Mouse (Mus musculus) liver, embryonic 11.5 days (tissue): ENCODE results near the gene Reep3. TPM values are rescaled to one million over a fixed set of nuclear protein-coding genes. Genes with fewer than 3 reads are reported as not detected.

Experiments used
- ATAC-seq: fragments of 200-750 bp; cut with Nextera tagmentation; replicated peaks from 2 replicates; pipeline ENCODE4 v1.8.0; 2017; ENCODE audit warnings: moderate number of reproducible peaks, mild to moderate bottlenecking, moderate TSS enrichment, moderate library complexity; ENCODE audit not compliant: low FRiP score
- DNase-seq: peaks from one replicate; pipeline ENCODE4 v3.0.0-alpha.2; 2017; ENCODE audit warnings: low spot score
- H3K27ac ChIP-seq: fragments of 300-500 bp; sonication (generic); 2 replicates; pipeline ENCODE4 v1.5.1; 2014; ENCODE audit warnings: mild to moderate bottlenecking, low read depth, low read length, control low read depth
- H3K27me3 ChIP-seq: fragments of 300-500 bp; sonication (generic); replicated peaks from 2 replicates; pipeline ENCODE4 v1.6.1; 2014; ENCODE audit warnings: low read length, mixed read lengths; ENCODE audit not compliant: control insufficient read depth, insufficient read depth
- H3K36me3 ChIP-seq: fragments of 300-500 bp; sonication (generic); 2 replicates; pipeline ENCODE4 v1.6.1; 2014; ENCODE audit warnings: mild to moderate bottlenecking, low read length, moderate library complexity, mixed read lengths; ENCODE audit not compliant: control insufficient read depth, insufficient read depth
- H3K4me1 ChIP-seq: fragments of 300-500 bp; sonication (generic); replicated peaks from 2 replicates; pipeline ENCODE4 v1.6.1; 2014; ENCODE audit warnings: low read length, mixed read lengths; ENCODE audit not compliant: control insufficient read depth, insufficient read depth
- H3K4me2 ChIP-seq: fragments of 300-500 bp; sonication (generic); 2 replicates; pipeline ENCODE4 v1.6.1; 2014; ENCODE audit warnings: mild to moderate bottlenecking, control low read depth, moderate library complexity
- H3K4me3 ChIP-seq: fragments of 300-500 bp; sonication (generic); 2 replicates; pipeline ENCODE4 v1.5.1; 2014; ENCODE audit warnings: low read depth, low read length, control low read depth
- H3K9ac ChIP-seq: fragments of 300-500 bp; sonication (generic); 2 replicates; pipeline ENCODE4 v1.6.1; 2014; ENCODE audit warnings: low read depth, low read length, control low read depth
- H3K9me3 ChIP-seq: fragments of 300-500 bp; sonication (generic); 2 replicates; pipeline ENCODE4 v1.6.1; 2016; ENCODE audit warnings: low read length, inconsistent platforms, mixed read lengths; ENCODE audit not compliant: control insufficient read depth
- WGBS: fragments of 180-500 bp; shearing (Covaris S2); extraction: QIAGEN DNeasy Blood & Tissue Kit; methylation state at CpG from one replicate; pipeline ENCODE4 v1.1.7; 2014; 5-methylcytosine and 5-hydroxymethylcytosine counted together
- polyA plus RNA-seq: library from polyadenylated mRNA; unstranded; fragments of >200 nt; fragmentation: Nextera tagmentation; extraction: Ambion mirVana; gene quantifications from 2 replicates; pipeline ENCODE4 v1.2.1, GENCODE M21; 2014

Reep3 gene
- polyA plus RNA-seq, 1 experiment from 2014 or later, result 11.5 TPM

DNA sequence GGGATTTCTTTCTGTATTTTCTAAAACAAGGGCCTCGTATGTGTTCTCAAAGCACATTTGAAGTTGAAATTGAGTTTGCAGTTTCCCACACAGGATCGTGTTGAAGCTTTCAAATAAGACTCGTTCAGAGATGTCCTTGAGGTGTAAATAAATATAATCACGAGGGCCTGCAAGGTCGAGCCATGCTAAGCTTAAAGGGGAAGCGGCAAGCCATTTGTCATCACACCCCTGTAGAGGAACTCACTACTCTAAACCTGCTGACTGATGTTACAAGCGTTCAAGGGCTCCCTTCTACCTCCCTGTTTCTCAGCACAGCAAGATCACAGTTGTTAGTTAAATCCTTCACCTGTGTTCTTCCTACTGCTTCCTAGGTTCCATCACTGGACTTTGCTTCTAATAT is 65.6 kb downstream of the Reep3 start:
- Histone ChIP-seq H3K9me3 (no peaks in the 10 kb centered on the region), H3K9ac (no peak overlapping the region), H3K4me2 (no peak overlapping the region), H3K27me3 (no peaks in the 10 kb centered on the region), H3K27ac (no peak overlapping the region), H3K36me3 (no peaks in the 10 kb centered on the region), H3K4me1 (peaks cover 4% of the 10 kb centered on the region), H3K4me3 (no peak overlapping the region)
- DNase-seq, result no peak
- WGBS, result 49% methylated on average over 7 of the region's 7 CpGs
- no peak for ATAC-seq

DNA sequence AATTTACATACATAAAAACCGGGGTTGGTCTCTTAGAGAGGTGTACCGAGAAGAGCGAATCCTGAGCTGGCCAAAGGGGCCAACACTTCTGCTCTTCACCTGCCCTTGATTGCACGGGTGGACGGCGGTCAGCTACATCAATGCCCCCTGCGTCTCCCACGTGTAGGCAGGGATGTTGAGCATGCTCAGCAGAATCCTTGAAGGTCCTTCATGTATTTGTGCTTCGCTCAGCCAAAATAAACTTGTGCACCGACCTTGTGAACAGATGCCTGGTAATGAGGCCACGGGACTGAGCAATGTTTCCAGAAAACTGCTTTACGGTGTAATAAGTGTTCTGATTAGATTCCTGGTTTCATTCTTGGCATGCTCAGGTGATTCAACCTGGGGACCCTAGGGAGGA is 67.4 kb downstream of the Reep3 start:
- H3K36me3 ChIP-seq, result no peaks in the 10 kb centered on the region
- H3K4me2 ChIP-seq, result no peak overlapping the region
- ATAC-seq, result no peak
- H3K27ac ChIP-seq, result no peak overlapping the region
- no peaks in the 10 kb centered on the region for H3K27me3 ChIP-seq
- H3K4me3 ChIP-seq, result no peak overlapping the region
- peaks cover 9% of the 10 kb centered on the region for H3K4me1 ChIP-seq
- H3K9ac ChIP-seq, result no peak overlapping the region
- WGBS, result 89% methylated on average over 12 of the region's 12 CpGs
- DNase-seq, result no peak
- no peaks in the 10 kb centered on the region for H3K9me3 ChIP-seq

DNA sequence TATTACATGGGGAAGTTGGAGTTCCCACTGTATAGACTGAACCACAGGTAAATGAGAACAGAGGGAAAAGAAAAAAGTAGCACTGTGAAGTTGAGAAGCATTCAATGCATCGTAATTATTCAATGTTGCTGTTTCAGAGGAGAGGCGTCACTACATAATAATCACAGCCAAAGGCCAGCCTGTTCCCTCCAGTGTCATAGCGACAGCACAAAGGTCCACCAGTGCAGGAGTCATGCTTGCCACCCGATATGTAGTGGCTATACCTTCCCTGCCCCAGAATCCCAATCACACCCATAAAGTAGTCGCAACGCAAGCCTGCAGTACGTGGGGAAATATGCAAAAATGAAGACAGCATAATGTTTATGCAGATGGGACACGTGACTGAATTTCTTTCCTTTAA is 70.4 kb downstream of the Reep3 start:
- H3K4me1 ChIP-seq, result peaks cover 9% of the 10 kb centered on the region
- H3K4me2 ChIP-seq, result no peak overlapping the region
- no peak overlapping the region for H3K4me3 ChIP-seq
- no peaks in the 10 kb centered on the region for H3K27me3 ChIP-seq
- WGBS, result 87% methylated on average over 8 of the region's 8 CpGs
- DNase-seq, result no peak
- ATAC-seq, result no peak
- H3K9me3 ChIP-seq, result no peaks in the 10 kb centered on the region
- H3K36me3 ChIP-seq, result no peaks in the 10 kb centered on the region; the same call in 1 of the 2 replicates
- no peak overlapping the region for H3K9ac ChIP-seq
- H3K27ac ChIP-seq, result peak overlapping the region; percentile 40

DNA sequence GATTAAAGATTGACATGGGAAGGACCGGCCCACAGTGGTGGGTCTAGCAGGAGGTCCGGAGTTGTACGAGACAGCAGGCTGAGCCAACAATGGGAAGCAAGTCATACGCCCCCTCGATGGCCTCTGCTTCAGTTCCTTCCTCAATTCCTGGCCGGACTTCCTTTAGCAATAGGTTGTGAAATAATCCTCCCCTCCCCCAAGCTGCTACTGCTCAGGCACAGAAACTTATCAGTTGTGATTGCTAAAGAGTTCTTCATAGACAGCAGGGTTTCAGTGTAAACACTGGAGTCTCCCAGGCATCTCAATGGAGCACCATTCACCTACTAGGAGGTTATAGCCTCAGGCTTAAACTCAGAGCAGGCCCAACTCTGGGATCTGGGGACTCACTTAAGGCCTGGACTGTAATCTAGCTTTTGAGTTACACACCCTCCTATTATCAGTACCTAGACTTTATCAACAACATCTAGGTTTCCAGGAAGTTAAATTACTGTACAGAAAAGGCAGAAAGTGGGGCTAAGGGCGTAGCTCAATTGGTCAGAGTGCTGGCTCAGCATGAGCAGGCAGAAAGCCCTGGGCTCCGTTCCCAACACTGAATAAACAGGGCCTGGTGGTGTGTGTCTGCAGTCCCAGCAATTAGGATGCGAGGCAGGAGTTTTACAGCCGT is 71.0 kb downstream of the Reep3 start:
- peaks cover 9% of the 10 kb centered on the region for H3K4me1 ChIP-seq
- WGBS, result 37% methylated on average over 10 of the region's 10 CpGs

DNA sequence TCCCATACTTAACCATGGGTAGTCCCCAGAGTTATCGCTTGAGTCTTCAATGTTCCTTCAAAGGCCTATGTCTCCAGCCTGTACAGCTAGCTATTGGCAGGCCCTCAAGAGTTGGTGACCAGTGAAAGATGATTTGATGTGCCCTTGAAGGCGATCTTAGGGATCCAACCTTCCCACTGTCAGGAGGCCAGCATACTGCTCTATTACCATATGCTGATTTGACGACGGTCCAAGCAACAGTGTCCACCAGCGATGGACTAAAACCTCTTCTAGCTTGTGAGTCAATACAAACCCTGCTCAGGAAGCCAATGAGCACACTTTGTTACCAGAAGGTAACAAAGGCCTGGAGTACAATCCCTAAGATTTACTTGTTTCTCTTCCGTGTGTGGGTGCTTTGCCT is 72.4 kb downstream of the Reep3 start:
- ATAC-seq (no peak), DNase-seq (no peak)
- H3K9ac ChIP-seq, result no peak overlapping the region
- no peak overlapping the region for H3K27ac ChIP-seq
- no peak overlapping the region for H3K4me3 ChIP-seq
- H3K9me3 ChIP-seq, result no peaks in the 10 kb centered on the region
- peaks cover 9% of the 10 kb centered on the region for H3K4me1 ChIP-seq
- H3K36me3 ChIP-seq, result no peaks in the 10 kb centered on the region; the same call in 1 of the 2 replicates
- WGBS, result 92% methylated on average over 6 of the region's 6 CpGs
- H3K27me3 ChIP-seq, result no peaks in the 10 kb centered on the region
- H3K4me2 ChIP-seq, result no peak overlapping the region

More for the DNA sequence above, 71.0 kb downstream of the Reep3 start:
- DNase-seq, result no peak
- H3K27me3 ChIP-seq, result no peaks in the 10 kb centered on the region
- no peak overlapping the region for H3K9ac ChIP-seq
- H3K4me2 ChIP-seq, result no peak overlapping the region
- H3K4me3 ChIP-seq, result no peak overlapping the region
- H3K27ac ChIP-seq, result peak overlapping the region; percentile 40
- peak; percentile 70 for ATAC-seq
- no peaks in the 10 kb centered on the region for H3K9me3 ChIP-seq
- no peaks in the 10 kb centered on the region; the same call in 1 of the 2 replicates for H3K36me3 ChIP-seq

DNA sequence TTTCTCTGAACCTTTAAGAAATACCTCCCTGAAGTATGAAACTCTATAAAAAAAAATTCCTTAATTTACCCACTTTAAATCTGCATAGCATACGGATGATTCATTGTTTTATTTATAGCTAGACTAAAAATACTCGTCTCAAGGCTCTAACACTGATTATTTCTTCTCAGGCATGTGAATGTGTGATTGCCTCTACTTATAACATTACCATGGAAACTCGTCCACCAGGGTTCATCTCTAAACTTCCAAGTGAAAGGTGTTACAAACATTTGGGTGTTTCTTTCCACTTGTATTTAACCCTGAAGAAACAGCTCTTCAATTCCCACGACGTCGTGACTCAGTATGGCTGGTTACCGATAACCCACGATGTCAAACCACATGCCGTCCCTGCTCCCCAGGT is 73.7 kb downstream of the Reep3 start:
- Histone ChIP-seq H3K4me1 (peaks cover 9% of the 10 kb centered on the region), H3K36me3 (no peaks in the 10 kb centered on the region; the same call in 1 of the 2 replicates), H3K27me3 (no peaks in the 10 kb centered on the region), H3K4me2 (no peak overlapping the region), H3K4me3 (no peak overlapping the region), H3K9me3 (no peaks in the 10 kb centered on the region), H3K9ac (no peak overlapping the region), H3K27ac (no peak overlapping the region)
- ATAC-seq (no peak), DNase-seq (no peak)
- 89% methylated on average over 9 of the region's 9 CpGs for WGBS

DNA sequence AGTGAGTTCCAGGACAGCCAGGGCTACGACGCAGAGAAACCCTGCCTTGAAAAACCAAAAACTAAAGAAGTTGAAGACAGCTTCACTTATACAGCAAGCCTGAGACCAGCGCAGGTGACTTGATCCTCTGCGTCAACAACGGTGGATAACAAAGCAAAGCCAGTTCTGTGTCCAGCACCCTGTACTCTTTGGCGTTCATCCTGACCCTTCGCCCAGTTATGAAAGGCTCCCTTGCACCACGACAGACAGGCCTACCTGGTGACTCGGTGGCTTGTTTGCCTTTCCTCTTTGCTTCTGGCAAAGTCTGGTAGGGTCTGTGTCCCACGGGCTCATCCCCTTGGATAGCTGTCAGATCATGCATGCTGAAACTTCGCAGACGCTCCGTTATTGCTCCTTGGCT is 75.3 kb downstream of the Reep3 start:
- H3K4me1 ChIP-seq, result peaks cover 9% of the 10 kb centered on the region
- DNase-seq (no peak), ATAC-seq (no peak)
- no peaks in the 10 kb centered on the region; the same call in 1 of the 2 replicates for H3K36me3 ChIP-seq
- no peak overlapping the region for H3K27ac ChIP-seq
- no peak overlapping the region for H3K4me3 ChIP-seq
- H3K27me3 ChIP-seq, result no peaks in the 10 kb centered on the region
- H3K4me2 ChIP-seq, result no peak overlapping the region
- 88% methylated on average over 13 of the region's 13 CpGs for WGBS
- H3K9me3 ChIP-seq, result no peaks in the 10 kb centered on the region
- no peak overlapping the region for H3K9ac ChIP-seq

DNA sequence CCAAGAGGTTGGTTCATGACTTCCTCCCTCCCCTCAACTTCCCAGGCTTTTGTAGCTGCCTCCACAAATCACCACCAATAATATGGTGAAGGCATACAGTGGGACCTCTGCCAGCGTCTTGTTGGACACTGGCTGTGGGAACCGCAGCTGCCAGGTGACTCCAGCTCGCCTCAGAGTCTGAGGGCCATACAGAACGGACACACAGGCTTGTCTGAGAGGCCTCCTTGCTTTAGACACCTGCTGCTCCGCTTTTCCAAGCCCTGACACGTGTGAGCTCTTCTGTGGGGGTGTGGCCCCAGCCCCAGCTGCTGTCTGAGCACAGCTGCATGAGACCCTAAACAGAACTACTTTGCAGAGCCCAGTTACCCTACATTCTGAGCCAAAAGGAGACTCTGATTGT is 77.9 kb downstream of the Reep3 start:
- H3K4me1 ChIP-seq, result no peaks in the 10 kb centered on the region
- no peaks in the 10 kb centered on the region for H3K9me3 ChIP-seq
- H3K4me3 ChIP-seq, result no peak overlapping the region
- DNase-seq (no peak), ATAC-seq (no peak)
- H3K27ac ChIP-seq, result no peak overlapping the region
- H3K36me3 ChIP-seq, result no peaks in the 10 kb centered on the region; the same call in 1 of the 2 replicates
- no peaks in the 10 kb centered on the region for H3K27me3 ChIP-seq
- H3K9ac ChIP-seq, result no peak overlapping the region
- 79% methylated on average over 6 of the region's 6 CpGs for WGBS
- no peak overlapping the region for H3K4me2 ChIP-seq

DNA sequence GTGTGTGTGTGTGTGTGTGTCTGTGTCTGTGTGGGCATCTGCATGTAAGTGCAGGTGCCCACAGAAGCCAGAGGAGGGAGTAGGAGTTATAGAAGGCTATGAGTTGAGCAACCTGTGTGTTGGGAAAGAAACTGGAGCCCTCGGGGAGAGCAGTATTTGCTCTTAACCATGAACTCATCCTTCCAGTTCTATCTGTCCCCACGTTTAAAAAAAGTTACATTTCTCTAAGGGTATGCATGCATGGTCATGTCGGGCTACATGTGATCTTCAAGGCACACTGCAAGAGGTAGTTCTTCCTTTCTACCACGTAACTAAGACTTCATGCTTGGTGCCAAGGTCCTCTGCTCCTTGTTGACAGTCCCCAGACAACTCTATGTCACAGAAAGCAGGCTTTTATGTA is 78.9 kb downstream of the Reep3 start:
- no peaks in the 10 kb centered on the region for H3K27me3 ChIP-seq
- DNase-seq (no peak), ATAC-seq (no peak)
- H3K36me3 ChIP-seq, result no peaks in the 10 kb centered on the region; the same call in 1 of the 2 replicates
- H3K9ac ChIP-seq, result no peak overlapping the region
- 83% methylated on average over 4 of the region's 4 CpGs for WGBS
- H3K4me1 ChIP-seq, result no peaks in the 10 kb centered on the region
- no peak overlapping the region for H3K27ac ChIP-seq
- H3K4me3 ChIP-seq, result no peak overlapping the region
- H3K9me3 ChIP-seq, result no peaks in the 10 kb centered on the region
- H3K4me2 ChIP-seq, result no peak overlapping the region
